Mouse (Mus musculus) CH12.LX (cell line): ENCODE results near the gene Mff.

Experiments
- CHD1 ChIP-seq: IDR thresholded peaks from 2 replicates; pipeline ENCODE4 v1.6.1; 2012; ENCODE audit warnings: low read depth, low read length, improper control_type of control experiment, inconsistent platforms
- CHD2 ChIP-seq: IDR thresholded peaks from 2 replicates; pipeline ENCODE4 v1.6.1; 2011; ENCODE audit warnings: low read length, improper control_type of control experiment
- EP300 ChIP-seq: IDR thresholded peaks from 2 replicates; pipeline ENCODE4 v1.6.1; 2011; ENCODE audit warnings: low read length, improper control_type of control experiment
- ETS1 ChIP-seq: conservative IDR thresholded peaks from 2 replicates; pipeline ENCODE4 v1.6.1; 2012; ENCODE audit warnings: low read depth, mild to moderate bottlenecking, inconsistent platforms, low read length, improper control_type of control experiment, moderate library complexity
- MAX ChIP-seq: IDR thresholded peaks from 2 replicates; pipeline ENCODE4 v1.6.1; 2011; ENCODE audit warnings: low read length, improper control_type of control experiment
- POLR2A ChIP-seq: IDR thresholded peaks from 2 replicates; pipeline ENCODE4 v1.6.1; 2011; ENCODE audit warnings: low read depth, mild to moderate bottlenecking, improper control_type of control experiment, low read length
- ZKSCAN1 ChIP-seq: IDR thresholded peaks from 2 replicates; pipeline ENCODE4 v1.6.1; 2012; ENCODE audit warnings: low read depth, inconsistent platforms, low read length, improper control_type of control experiment, borderline replicate concordance

DNA sequence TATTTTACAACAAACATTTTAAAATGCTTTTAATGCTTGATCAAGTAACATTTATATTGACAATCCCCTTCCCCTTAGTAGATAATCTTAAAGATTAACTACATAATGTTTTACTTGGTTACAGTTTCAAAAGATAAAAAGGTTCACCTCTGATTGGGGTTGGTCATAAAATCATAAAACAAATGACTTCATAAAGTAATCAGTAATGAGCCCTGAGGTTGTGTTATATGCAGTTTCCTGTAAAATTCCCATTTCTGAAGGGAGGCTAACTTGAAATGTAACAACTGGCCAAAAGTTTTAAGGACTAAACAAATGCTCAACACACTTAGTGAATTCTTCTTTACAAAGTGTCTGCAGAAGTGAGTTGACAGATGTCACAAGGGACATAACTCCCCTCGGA, 41.5 kb downstream of the Mff start:
- no peak for TF ChIP-seq POLR2A
- no peak for TF ChIP-seq ETS1
- TF ChIP-seq MAX, result no peak
- TF ChIP-seq EP300, result no peak
- no peak for TF ChIP-seq ZKSCAN1
- no peak for TF ChIP-seq CHD2
- no peak for TF ChIP-seq CHD1
